Mouse (Mus musculus): Measurements from ENCODE around the gene Eif2b1. TPM values are rescaled to one million over a fixed set of nuclear protein-coding genes. Genes with fewer than 3 reads are reported as not detected.

Eif2b1 gene
- total RNA-seq, 2 experiments from 2014 or later = 39.8 to 43.6 TPM

GRCm38 (mm10) chr5:124521588-124521987, 57.3 kb downstream of the Eif2b1 start:
- intact Hi-C loops (cut with DNase I) = no loop called here
- DNase-seq = no peak

Other genes starting within 250 kb of the Eif2b1 start
- gene Cdk2ap1, start 216.0 kb downstream of the Eif2b1 start, total RNA-seq (2021) = 100 to 1,000 TPM; 171 to 185 TPM
- 10 to 100 TPM; 69.2 to 77.6 TPM for gene Sbno1, start 153.1 kb downstream of the Eif2b1 start, total RNA-seq (2021)
- 100 to 1,000 TPM; 146 to 153 TPM for gene Kmt5a, start 139.2 kb downstream of the Eif2b1 start, total RNA-seq (2021)
- gene Rilpl2, start 100.8 kb downstream of the Eif2b1 start, total RNA-seq (2021) = 10 to 100 TPM; 11.0 to 11.4 TPM
- 10 to 100 TPM; 14.2 to 16.0 TPM for gene Snrnp35, start 96.0 kb downstream of the Eif2b1 start, total RNA-seq (2021)
- 100 to 1,000 TPM; 111 to 115 TPM for gene Rilpl1, start 47.7 kb downstream of the Eif2b1 start, total RNA-seq (2021)
- 100 to 1,000 TPM; 201 to 206 TPM for gene Tmed2, start 38.4 kb downstream of the Eif2b1 start, total RNA-seq (2021)
- gene Ddx55, start 26.3 kb downstream of the Eif2b1 start, total RNA-seq (2021) = 1 to 10 TPM; 6.2 to 7.0 TPM
- gene Gtf2h3, start within 50 bp of the Eif2b1 start, total RNA-seq (2021) = 10 to 100 TPM; 19.0 to 23.5 TPM
- 10 to 100 TPM; 34.5 to 35.9 TPM for gene Atp6v0a2, start 49.4 kb upstream of the Eif2b1 start, total RNA-seq (2021)
- gene Dnah10, start 146.0 kb upstream of the Eif2b1 start, total RNA-seq (2021) = under 1 TPM in 1 of 2 experiments, not detected in 1; 0.02 TPM